Mouse (Mus musculus): ENCODE results near the gene Nipa1. TPM values are rescaled to one million over a fixed set of nuclear protein-coding genes. Genes with fewer than 3 reads are reported as not detected.

Gene Nipa1
- polyA plus RNA-seq, 1 experiment: 2.2 TPM

- H3ac ChIP-seq (ENCODE audit: control insufficient read depth, insufficient read length): no peak overlapping the region
- peaks cover 6% of the 10 kb centered on the region for H3K27me3 ChIP-seq (ENCODE audit: control insufficient read depth, insufficient read depth, insufficient read length)
- H3K36me3 ChIP-seq (ENCODE audit: control insufficient read depth, insufficient read depth): no peaks in the 10 kb centered on the region
- H3K79me2 ChIP-seq (ENCODE audit: control insufficient read depth, insufficient read depth): no peaks in the 10 kb centered on the region
- H3K4me3 ChIP-seq: no peak overlapping the region
- H3K4me2 ChIP-seq (ENCODE audit: low read depth): no peak overlapping the region
- TF ChIP-seq POLR2AphosphoS2 (IDR thresholded peaks at IDR 0.05; ENCODE audit: insufficient read length, low read depth): no peak
- no peak for TF ChIP-seq MAX (IDR thresholded peaks at IDR 0.05; ENCODE audit: low read depth)
- no peak for TF ChIP-seq MYOD1 (IDR thresholded peaks at IDR 0.05; ENCODE audit: control insufficient read depth in 1 of 3, insufficient read length in 2 of 3, low read depth in 2 of 3)
- no peak for TF ChIP-seq MYOG (IDR thresholded peaks at IDR 0.05; ENCODE audit: control insufficient read depth in 1 of 3, insufficient read depth in 1 of 3, insufficient read length in 2 of 3, low read depth in 2 of 3)
- TF ChIP-seq POLR2A (IDR thresholded peaks at IDR 0.05; ENCODE audit: insufficient read length, low read depth): no peak
- no peak for TF ChIP-seq REST (IDR thresholded peaks at IDR 0.05; ENCODE audit: insufficient read depth, insufficient read length)
These were observed 24.0 kb upstream of the Nipa1 start for GRCm38 (mm10) chr7:56043577-56044266.

DNA sequence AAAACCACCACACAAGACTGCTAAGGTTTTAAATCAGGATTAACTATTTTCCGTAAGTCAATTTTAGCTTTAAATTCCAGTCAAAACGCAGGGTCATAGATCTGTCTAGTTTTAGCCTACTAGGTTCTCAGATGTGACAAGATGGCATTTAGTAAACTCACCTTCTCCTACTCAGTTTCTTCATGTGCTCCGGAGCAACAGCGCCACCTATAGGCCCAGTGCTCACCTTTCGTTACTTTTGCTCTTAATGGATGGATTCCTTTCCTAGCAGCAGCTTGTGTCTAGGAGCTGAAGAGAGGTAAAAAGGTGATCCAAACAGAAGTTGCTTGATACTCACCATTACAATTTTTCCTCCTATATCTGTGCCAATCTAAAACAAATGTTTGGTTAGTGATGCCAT, 22.6 kb upstream of the Nipa1 start:
- Histone ChIP-seq H3K79me2 (ENCODE audit: control insufficient read depth, insufficient read depth) (no peaks in the 10 kb centered on the region), H3K36me3 (ENCODE audit: control insufficient read depth, insufficient read depth) (no peaks in the 10 kb centered on the region), H3K4me3 (no peak overlapping the region), H3K27me3 (ENCODE audit: control insufficient read depth, insufficient read depth, insufficient read length) (peaks cover 6% of the 10 kb centered on the region), H3K4me2 (ENCODE audit: low read depth) (no peak overlapping the region), H3ac (ENCODE audit: control insufficient read depth, insufficient read length) (no peak overlapping the region)
- TF ChIP-seq SRF (IDR thresholded peaks at IDR 0.05; ENCODE audit: control insufficient read depth, insufficient read length, low read depth) (no peak), TCF12 (IDR thresholded peaks at IDR 0.05; ENCODE audit: insufficient read depth, poor library complexity, severe bottlenecking) (no peak), TCF3 (IDR thresholded peaks at IDR 0.05; ENCODE audit: insufficient read length, low read depth) (no peak), REST (IDR thresholded peaks at IDR 0.05; ENCODE audit: insufficient read depth, insufficient read length) (no peak)

GRCm38 (mm10) chr7:56023586-56023985, 3.8 kb upstream of the Nipa1 start:
- Histone ChIP-seq H3K27me3 (ENCODE audit: control insufficient read depth, insufficient read depth, insufficient read length) (no peaks in the 10 kb centered on the region), H3K79me2 (ENCODE audit: control insufficient read depth, insufficient read depth) (no peaks in the 10 kb centered on the region), H3K4me2 (ENCODE audit: low read depth) (no peak overlapping the region), H3ac (ENCODE audit: control insufficient read depth, insufficient read length) (no peak overlapping the region), H3K36me3 (ENCODE audit: control insufficient read depth, insufficient read depth) (no peaks in the 10 kb centered on the region), H3K4me3 (no peak overlapping the region)
- TF ChIP-seq POLR2A (IDR thresholded peaks at IDR 0.05; ENCODE audit: insufficient read length, low read depth): no peak
- TF ChIP-seq SRF (IDR thresholded peaks at IDR 0.05; ENCODE audit: control insufficient read depth, insufficient read length, low read depth): no peak
- no peak for TF ChIP-seq E2F4 (IDR thresholded peaks at IDR 0.05; ENCODE audit: insufficient read depth)
- no peak for TF ChIP-seq MAX (IDR thresholded peaks at IDR 0.05; ENCODE audit: low read depth)
- TF ChIP-seq REST (IDR thresholded peaks at IDR 0.05; ENCODE audit: insufficient read depth, insufficient read length): no peak
- TF ChIP-seq TCF12 (IDR thresholded peaks at IDR 0.05; ENCODE audit: insufficient read depth, poor library complexity, severe bottlenecking): no peak
- no peak for TF ChIP-seq CEBPB (IDR thresholded peaks at IDR 0.05; ENCODE audit: insufficient read depth, poor library complexity, severe bottlenecking)
- TF ChIP-seq POLR2AphosphoS2 (IDR thresholded peaks at IDR 0.05; ENCODE audit: insufficient read length, low read depth): no peak
- TF ChIP-seq USF1 (IDR thresholded peaks at IDR 0.05; ENCODE audit: low read depth): no peak
- TF ChIP-seq MYOG (IDR thresholded peaks at IDR 0.05; ENCODE audit: control insufficient read depth in 1 of 3, insufficient read depth in 1 of 3, insufficient read length in 2 of 3, low read depth in 2 of 3): no peak
- no peak for TF ChIP-seq MYOD1 (IDR thresholded peaks at IDR 0.05; ENCODE audit: control insufficient read depth in 1 of 3, insufficient read length in 2 of 3, low read depth in 2 of 3)
- TF ChIP-seq TCF3 (IDR thresholded peaks at IDR 0.05; ENCODE audit: insufficient read length, low read depth): no peak

GRCm38 (mm10) chr7:56018972-56019929, 503 bp downstream of the Nipa1 start:
- H3K27me3 ChIP-seq (ENCODE audit: control insufficient read depth, insufficient read depth, insufficient read length): no peaks in the 10 kb centered on the region
- peak overlapping the region; percentile 75 for H3ac ChIP-seq (ENCODE audit: control insufficient read depth, insufficient read length)
- TF ChIP-seq POLR2AphosphoS2 (IDR thresholded peaks at IDR 0.05; ENCODE audit: insufficient read length, low read depth): no peak
- no peak for TF ChIP-seq REST (IDR thresholded peaks at IDR 0.05; ENCODE audit: insufficient read depth, insufficient read length)
- no peak for TF ChIP-seq CEBPB (IDR thresholded peaks at IDR 0.05; ENCODE audit: insufficient read depth, poor library complexity, severe bottlenecking)
- peak overlapping the region; percentile 49 for H3K4me3 ChIP-seq
- no peaks in the 10 kb centered on the region for H3K79me2 ChIP-seq (ENCODE audit: control insufficient read depth, insufficient read depth)
- H3K4me2 ChIP-seq (ENCODE audit: low read depth): peak overlapping the region; percentile 97
- no peaks in the 10 kb centered on the region for H3K36me3 ChIP-seq (ENCODE audit: control insufficient read depth, insufficient read depth)

GRCm38 (mm10) chr7:56018446-56018971, 1.2 kb downstream of the Nipa1 start:
- Histone ChIP-seq H3K4me2 (ENCODE audit: low read depth) (peak overlapping the region; percentile 97), H3ac (ENCODE audit: control insufficient read depth, insufficient read length) (peak overlapping the region; percentile 75), H3K4me3 (peak overlapping the region; percentile 49), H3K36me3 (ENCODE audit: control insufficient read depth, insufficient read depth) (no peaks in the 10 kb centered on the region), H3K79me2 (ENCODE audit: control insufficient read depth, insufficient read depth) (no peaks in the 10 kb centered on the region), H3K27me3 (ENCODE audit: control insufficient read depth, insufficient read depth, insufficient read length) (no peaks in the 10 kb centered on the region)
- no peak for TF ChIP-seq MAX (IDR thresholded peaks at IDR 0.05; ENCODE audit: low read depth)
- TF ChIP-seq CEBPB (IDR thresholded peaks at IDR 0.05; ENCODE audit: insufficient read depth, poor library complexity, severe bottlenecking): no peak
- no peak for TF ChIP-seq TCF3 (IDR thresholded peaks at IDR 0.05; ENCODE audit: insufficient read length, low read depth)
- no peak for TF ChIP-seq POLR2A (IDR thresholded peaks at IDR 0.05; ENCODE audit: insufficient read length, low read depth)
- TF ChIP-seq SRF (IDR thresholded peaks at IDR 0.05; ENCODE audit: control insufficient read depth, insufficient read length, low read depth): no peak
- no peak for TF ChIP-seq MYOG (IDR thresholded peaks at IDR 0.05; ENCODE audit: control insufficient read depth in 1 of 3, insufficient read depth in 1 of 3, insufficient read length in 2 of 3, low read depth in 2 of 3)
- TF ChIP-seq E2F4 (IDR thresholded peaks at IDR 0.05; ENCODE audit: insufficient read depth): no peak
- TF ChIP-seq MYOD1 (IDR thresholded peaks at IDR 0.05; ENCODE audit: control insufficient read depth in 1 of 3, insufficient read length in 2 of 3, low read depth in 2 of 3): no peak
- no peak for TF ChIP-seq USF1 (IDR thresholded peaks at IDR 0.05; ENCODE audit: low read depth)

Data from myocyte (in vitro differentiated cells).